Mouse (Mus musculus): Measurements from ENCODE around the gene Nufip2.

DNA sequence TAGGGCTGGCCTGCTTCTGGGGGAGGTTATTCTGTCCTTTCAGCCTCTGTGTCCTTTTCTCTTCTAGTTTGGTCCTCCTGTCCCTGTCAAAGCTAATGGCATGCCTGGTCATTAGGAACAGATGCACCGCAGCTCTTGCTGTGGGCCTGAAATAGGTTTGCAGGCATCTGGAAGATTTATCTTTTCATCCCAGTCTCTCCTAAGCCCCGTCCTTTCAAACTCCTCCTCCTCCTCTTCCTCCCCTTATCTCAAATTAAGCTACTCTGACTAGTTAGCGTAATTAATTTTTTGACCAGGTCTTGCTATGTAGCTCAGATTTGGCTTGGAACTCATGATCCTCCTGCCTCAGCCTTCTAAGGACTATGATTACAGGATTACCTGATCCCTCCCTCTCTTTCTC lies 67.5 kb downstream of the Nufip2 start:
- no peak for TF ChIP-seq CTCF (IDR thresholded peaks at IDR 0.05; ENCODE audit: borderline replicate concordance, control insufficient read depth, extremely low read depth, insufficient read depth, low read length, poor library complexity)
- TF ChIP-seq POLR2A (IDR thresholded peaks at IDR 0.05; ENCODE audit: control insufficient read depth, extremely low read depth, insufficient read depth, low read length, poor library complexity) = no peak

Measured in thymus, adult 2 months (tissue).